Mouse (Mus musculus) heart, postnatal 0 days (tissue): ENCODE measurements around the gene Ptbp3. TPM values are rescaled to one million over a fixed set of nuclear protein-coding genes. Genes with fewer than 3 reads are reported as not detected.
A peak's percentile ranks its signal among the peaks of the same experiment; 100 is the strongest.

Experiments
- ATAC-seq: fragments of 200-750 bp; cut with Nextera tagmentation; 2 replicates; pipeline ENCODE4 v1.8.0; 2017; ENCODE audit warnings: low read depth, moderate number of reproducible peaks, moderate library complexity; ENCODE audit not compliant: insufficient read depth
- DNase-seq: peaks from one replicate; pipeline ENCODE4 v3.0.0-alpha.2; 2016; ENCODE audit warnings: low spot score
- H3K27ac ChIP-seq: fragments of 300-500 bp; sonication (generic); 2 replicates; pipeline ENCODE4 v1.5.1; 2014; ENCODE audit warnings: low read depth, mild to moderate bottlenecking
- H3K27me3 ChIP-seq: fragments of 300-500 bp; sonication (generic); 2 replicates; pipeline ENCODE4 v1.6.1; 2014; ENCODE audit warnings: low read length, mixed read lengths; ENCODE audit not compliant: control insufficient read depth, insufficient read depth
- H3K36me3 ChIP-seq: fragments of 300-500 bp; sonication (generic); replicated peaks from 2 replicates; pipeline ENCODE4 v1.6.1; 2014; ENCODE audit warnings: low read length, mixed read lengths; ENCODE audit not compliant: control insufficient read depth, insufficient read depth
- H3K4me1 ChIP-seq: fragments of 300-500 bp; sonication (generic); 2 replicates; pipeline ENCODE4 v1.6.1; 2014; ENCODE audit warnings: antibody characterized with exemption; ENCODE audit not compliant: control insufficient read depth, insufficient read depth
- H3K4me2 ChIP-seq: fragments of 300-500 bp; sonication (generic); 2 replicates; pipeline ENCODE4 v1.6.1; 2014; ENCODE audit warnings: low read depth, mild to moderate bottlenecking, low read length, moderate library complexity
- H3K4me3 ChIP-seq: fragments of 300-500 bp; sonication (generic); 2 replicates; pipeline ENCODE4 v1.5.1; 2014; ENCODE audit warnings: low read depth, low read length
- H3K9ac ChIP-seq: fragments of 300-500 bp; sonication (generic); replicated peaks from 2 replicates; pipeline ENCODE4 v1.6.1; 2014; ENCODE audit warnings: low read depth, low read length, mixed read lengths
- H3K9me3 ChIP-seq: fragments of 300-500 bp; sonication (generic); replicated peaks from 2 replicates; pipeline ENCODE4 v1.6.1; 2016; ENCODE audit warnings: low read length; ENCODE audit not compliant: control insufficient read depth
- CTCF ChIP-seq: IDR thresholded peaks from 2 replicates; pipeline ENCODE4 v1.5.1; 2016; ENCODE audit warnings: antibody characterized with exemption, control low read depth, low read depth
- EP300 ChIP-seq: IDR thresholded peaks from 2 replicates; pipeline ENCODE4 v1.6.1; 2016; ENCODE audit warnings: antibody characterized with exemption, low read depth
- WGBS: fragments of 180-500 bp; shearing (Covaris S2); extraction: QIAGEN DNeasy Blood & Tissue Kit; methylation state at CpG from one replicate; pipeline ENCODE4 v1.1.7; 2014; 5-methylcytosine and 5-hydroxymethylcytosine counted together
- polyA plus RNA-seq: library from polyadenylated mRNA; unstranded; fragments of >200 nt; fragmentation: Nextera tagmentation; extraction: Ambion mirVana; gene quantifications from 2 replicates; pipeline ENCODE4 v1.2.1, GENCODE M21; 2015
- total RNA-seq: library from RNA; depleted of rRNA; stranded (reverse); fragments of >200 nt; gene quantifications from 2 replicates; pipeline ENCODE4 v1.2.3, GENCODE M21; 2014; ENCODE audit warnings: low replicate concordance

Ptbp3 gene
- total and polyA plus RNA-seq, 2 experiments from 2014 or later, result 15.3 to 61.4 TPM

GRCm38 (mm10) chr4:59551901-59552300 is 2.7 kb upstream of the Ptbp3 start:
- Histone ChIP-seq H3K27me3 (no peaks in the 10 kb centered on the region), H3K4me1 (no peaks in the 10 kb centered on the region), H3K27ac (no peak overlapping the region), H3K4me2 (no peak overlapping the region), H3K9ac (no peak overlapping the region), H3K4me3 (no peak overlapping the region), H3K36me3 (no peaks in the 10 kb centered on the region), H3K9me3 (no peaks in the 10 kb centered on the region)
- 82% methylated on average over 1 of the region's 1 CpGs for WGBS
- ATAC-seq, result no peak
- TF ChIP-seq CTCF (no peak), EP300 (no peak)
- no peak for DNase-seq

DNA sequence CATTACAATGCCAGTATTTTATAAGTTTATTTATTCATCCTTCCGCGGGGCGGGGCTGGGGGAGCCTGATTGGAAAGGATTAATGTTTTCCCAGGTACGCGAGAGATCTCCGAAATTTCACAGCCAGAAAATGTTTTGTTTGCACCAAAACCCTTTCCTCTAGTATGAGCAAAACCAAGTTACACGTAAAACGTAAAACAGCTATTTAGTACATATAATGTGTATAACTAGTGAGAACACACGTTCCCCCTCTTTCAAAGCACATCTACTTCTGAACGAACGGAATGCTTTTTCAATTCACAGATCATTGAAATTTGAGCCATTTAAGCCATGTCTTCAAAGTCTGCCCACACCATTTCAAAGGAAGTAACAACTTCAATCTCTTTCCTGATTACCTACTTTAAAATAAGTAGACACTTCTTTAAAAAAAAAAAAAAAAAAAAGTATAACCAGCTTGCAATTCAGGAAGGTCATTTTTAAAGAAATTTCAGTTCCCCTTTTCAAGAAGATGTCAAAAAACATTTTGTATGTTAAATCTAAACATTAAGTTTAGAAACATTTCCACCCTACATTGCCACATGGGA is 905 bp upstream of the Ptbp3 start:
- TF ChIP-seq EP300, result no peak
- TF ChIP-seq CTCF, result no peak
- peak overlapping the region; percentile 90 for H3K9ac ChIP-seq
- H3K27me3 ChIP-seq, result no peaks in the 10 kb centered on the region
- H3K36me3 ChIP-seq, result no peaks in the 10 kb centered on the region
- H3K9me3 ChIP-seq, result no peaks in the 10 kb centered on the region
- ATAC-seq (no peak), DNase-seq (no peak)
- peak overlapping the region; percentile 94 for H3K4me2 ChIP-seq
- 0 out of 2 replicates have a peak, but pooled peaks cover 5% of the 10 kb centered on the region for H3K4me1 ChIP-seq
- H3K4me3 ChIP-seq, result peak overlapping the region; percentile 87
- H3K27ac ChIP-seq, result peak overlapping the region; percentile 91
- WGBS, result 39% methylated on average over 11 of the region's 11 CpGs

- Histone ChIP-seq H3K27ac (peak overlapping the region; percentile 96), H3K4me3 (peak overlapping the region; percentile 87), H3K4me2 (peak overlapping the region; percentile 94), H3K27me3 (no peaks in the 10 kb centered on the region), H3K9ac (peak overlapping the region; percentile 90), H3K36me3 (no peaks in the 10 kb centered on the region), H3K4me1 (0 out of 2 replicates have a peak, but pooled peaks cover 10% of the 10 kb centered on the region), H3K9me3 (no peaks in the 10 kb centered on the region)
- TF ChIP-seq EP300 (no peak), CTCF (no peak)
- WGBS, result under 1% methylated on average over 76 of the region's 83 CpGs
- ATAC-seq (peak; percentile 65), DNase-seq (peak; percentile 49)
These were observed 497 bp downstream of the Ptbp3 start for GRCm38 (mm10) chr4:59548560-59549174.

DNA sequence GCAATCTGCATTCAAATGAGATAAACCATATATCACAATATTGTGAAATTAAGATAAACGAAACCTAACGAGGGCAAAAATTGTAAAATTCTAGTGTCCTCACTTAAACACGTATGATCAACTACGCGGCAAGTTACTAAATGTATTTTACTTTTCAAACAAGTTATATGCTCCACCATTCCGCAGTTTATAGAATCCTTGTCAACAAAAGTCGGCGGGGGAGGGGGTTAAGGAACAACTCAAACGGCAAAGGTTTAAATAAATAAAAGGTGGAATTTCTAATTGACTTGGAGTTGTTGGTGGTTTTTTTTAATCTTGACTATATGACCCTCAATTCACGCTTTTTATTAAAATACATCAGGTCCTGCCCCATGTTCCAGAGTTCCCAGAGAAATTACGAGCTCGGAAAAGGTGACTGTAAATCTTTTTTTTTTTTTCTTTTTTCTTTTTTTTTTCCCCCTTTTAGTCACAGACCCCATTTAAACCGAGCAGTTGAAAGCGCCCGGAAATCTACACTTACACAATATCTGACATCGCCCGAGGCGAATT is 1.1 kb downstream of the Ptbp3 start:
- ATAC-seq (no peak), DNase-seq (no peak)
- H3K27ac ChIP-seq, result peak overlapping the region; percentile 96
- no peak for TF ChIP-seq CTCF
- TF ChIP-seq EP300, result no peak
- 2% methylated on average over 18 of the region's 18 CpGs for WGBS
- H3K4me1 ChIP-seq, result 0 out of 2 replicates have a peak, but pooled peaks cover 10% of the 10 kb centered on the region
- peak overlapping the region; percentile 87 for H3K4me3 ChIP-seq
- H3K27me3 ChIP-seq, result no peaks in the 10 kb centered on the region
- H3K4me2 ChIP-seq, result peak overlapping the region; percentile 94
- H3K9ac ChIP-seq, result peak overlapping the region; percentile 90
- no peaks in the 10 kb centered on the region for H3K9me3 ChIP-seq
- no peaks in the 10 kb centered on the region for H3K36me3 ChIP-seq

DNA sequence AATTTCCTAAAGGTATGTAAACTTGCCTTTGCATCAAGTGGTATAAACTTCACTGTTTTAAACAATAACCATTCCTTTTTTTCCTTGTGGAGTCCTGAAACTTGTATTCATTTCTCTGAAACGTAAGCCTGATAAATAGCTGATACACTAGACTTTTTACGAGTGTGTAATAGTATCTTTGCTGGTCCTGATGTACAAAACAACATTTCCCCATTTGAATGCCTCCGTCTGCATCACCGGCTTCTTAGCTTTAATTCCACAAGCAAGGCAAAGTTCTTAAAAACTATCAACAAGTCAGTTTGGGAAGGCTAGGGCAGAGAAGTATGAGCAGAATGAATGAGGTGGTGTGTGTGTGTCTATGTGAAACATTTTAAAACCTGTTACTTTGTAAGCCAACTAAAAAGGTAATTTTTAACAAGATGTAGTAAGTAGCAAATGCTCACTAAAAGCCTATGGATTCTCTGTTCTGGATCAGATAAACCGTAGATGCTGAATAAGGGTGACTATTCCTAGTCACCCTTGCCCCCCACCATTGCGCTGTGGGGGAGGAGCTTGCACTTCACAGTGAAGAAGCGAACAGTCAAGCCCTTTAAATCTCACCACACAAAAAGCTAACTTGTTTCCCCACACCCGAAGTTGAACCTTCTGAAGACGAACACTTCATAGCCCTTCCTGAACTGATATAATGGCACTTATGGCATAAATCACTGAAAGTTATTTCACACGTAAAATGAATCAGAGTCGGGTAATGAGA is 1.9 kb downstream of the Ptbp3 start:
- TF ChIP-seq EP300 (no peak), CTCF (no peak)
- Histone ChIP-seq H3K9me3 (no peaks in the 10 kb centered on the region), H3K27me3 (no peaks in the 10 kb centered on the region), H3K27ac (no peak overlapping the region), H3K36me3 (no peaks in the 10 kb centered on the region), H3K4me3 (peak overlapping the region; percentile 87), H3K9ac (peak overlapping the region; percentile 90), H3K4me2 (peak overlapping the region; percentile 94), H3K4me1 (0 out of 2 replicates have a peak, but pooled peaks cover 10% of the 10 kb centered on the region)
- 19% methylated on average over 11 of the region's 11 CpGs for WGBS
- DNase-seq (no peak), ATAC-seq (no peak)
